Mouse (Mus musculus) liver, embryonic 13.5 days (tissue): ENCODE data around the gene Art4. TPM values are rescaled to one million over a fixed set of nuclear protein-coding genes. Genes with fewer than 3 reads are reported as not detected.

Experiments
- microRNA-seq: library from miRNA; unstranded; fragments of <30 nt; microRNA quantifications from one replicate; pipeline ENCODE4, GENCODE M21; 2016
- polyA plus RNA-seq: library from polyadenylated mRNA; unstranded; fragments of >200 nt; fragmentation: Nextera tagmentation; extraction: Ambion mirVana; gene quantifications from 2 replicates; pipeline ENCODE4 v1.2.1, GENCODE M21; 2015

Art4 gene
- polyA plus RNA-seq, 1 experiment from 2014 or later, result 28.8 TPM

Small RNA genes lying within 50 kb of the gene (microRNA-seq; reads per million reads assigned to microRNA genes)
- not detected for gene Gm44364

Other genes with a start within 250 kb of the Art4 start
- gene Plbd1, start 195.8 kb downstream of the Art4 start, polyA plus RNA-seq, result 4.6 and 4.8 TPM in 2 replicates
- gene Gucy2c, start 76.0 kb downstream of the Art4 start, polyA plus RNA-seq, result 0.08 and 0.15 TPM in 2 replicates
- 1.3 and 1.5 TPM in 2 replicates for gene Hist4h4, start 53.3 kb downstream of the Art4 start, polyA plus RNA-seq
- gene H2afj, start 49.5 kb downstream of the Art4 start, polyA plus RNA-seq, result 167 and 177 TPM in 2 replicates
- gene BC049715, start 30.1 kb downstream of the Art4 start, polyA plus RNA-seq, result 1.2 and 2.4 TPM in 2 replicates
- gene Wbp11, start 29.5 kb downstream of the Art4 start, polyA plus RNA-seq, result 62.5 and 80.2 TPM in 2 replicates
- gene Smco3, start 22.3 kb downstream of the Art4 start, polyA plus RNA-seq, result not detected in 2 replicates
- gene Mgp, start 18.1 kb upstream of the Art4 start, polyA plus RNA-seq, result 6.5 and 7.3 TPM in 2 replicates
- 0.12 and 0.20 TPM in 2 replicates for gene Erp27, start 64.4 kb upstream of the Art4 start, polyA plus RNA-seq
- not detected in 2 replicates for gene Pde6h, start 66.1 kb upstream of the Art4 start, polyA plus RNA-seq
- 107 and 116 TPM in 2 replicates for gene Arhgdib, start 84.2 kb upstream of the Art4 start, polyA plus RNA-seq